Mouse (Mus musculus): ENCODE measurements around the gene Erg. TPM values are rescaled to one million over a fixed set of nuclear protein-coding genes. Genes with fewer than 3 reads are reported as not detected.

Gene Erg
- total and polyA plus RNA-seq, 3 experiments: 0.11 to 0.81 (median 0.34) TPM

- Histone ChIP-seq H3K4me2 (ENCODE audit: insufficient read depth, low read depth, poor library complexity, severe bottlenecking) (no peak overlapping the region), H3K9ac (ENCODE audit: insufficient read depth, low read depth) (no peak overlapping the region), H3K27ac (ENCODE audit: insufficient read depth, low read depth) (no peak overlapping the region), H3K4me3 (replicated peaks in 1 of 3; ENCODE audit: low read depth in 2 of 3, low read length in 2 of 3, poor library complexity in 1 of 3) (no peak overlapping the region), H3K9me3 (replicated peaks; ENCODE audit: low read length) (no peaks in the 10 kb centered on the region), H3K79me2 (replicated peaks; ENCODE audit: control insufficient read depth, extremely low read depth, insufficient read depth, poor library complexity, severe bottlenecking) (no peaks in the 10 kb centered on the region), H3K27me3 (replicated peaks) (no peaks in the 10 kb centered on the region), H3K36me3 (replicated peaks in 1 of 2; ENCODE audit: control insufficient read depth in 1 of 2, insufficient read depth in 1 of 2, low read length in 1 of 2) (no peaks in the 10 kb centered on the region), H3K4me1 (ENCODE audit: control insufficient read depth in 1 of 2, insufficient read depth in 2 of 2) (0 out of 4 replicates have a peak, but pooled peaks cover 0 to 3% of the 10 kb centered on the region in 2 experiments)
- in situ Hi-C loops (cut with MboI; ENCODE audit: low pct_ligation_motif_present, low pct_unique_long_range_greater_than_20kb, low sequenced_read_pairs): no loop called here
- dilution Hi-C loops (cut with MboI; ENCODE audit: extremely low pct_ligation_motif_present, extremely low pct_unique_long_range_greater_than_20kb, low sequenced_read_pairs): no loop called here
- DNase-seq (ENCODE audit: extremely low read depth): no peak
- TF ChIP-seq UBTF (IDR thresholded peaks at IDR 0.05; ENCODE audit: low read depth, low read length): no peak
- no peak for TF ChIP-seq ZNF384 (IDR thresholded peaks at IDR 0.05; ENCODE audit: low read depth, low read length)
- TF ChIP-seq RCOR1 (conservative IDR thresholded peaks at IDR 0.05; ENCODE audit: low read depth, low read length): no peak
- TF ChIP-seq ZMIZ1 (IDR thresholded peaks at IDR 0.05; ENCODE audit: low read depth, low read length): no peak
- TF ChIP-seq MEF2A (IDR thresholded peaks at IDR 0.05; ENCODE audit: borderline replicate concordance, low read depth, low read length): no peak
- TF ChIP-seq CHD1 (IDR thresholded peaks at IDR 0.05; ENCODE audit: low read depth, low read length): no peak
- TF ChIP-seq NRF1 (IDR thresholded peaks at IDR 0.05; ENCODE audit: low read depth, low read length): no peak
- no peak for TF ChIP-seq NELFE (IDR thresholded peaks at IDR 0.05; ENCODE audit: low read depth, low read length)
- TF ChIP-seq POLR2A (IDR thresholded peaks at IDR 0.05; ENCODE audit: low read depth, low read length): no peak
- TF ChIP-seq SIN3A (IDR thresholded peaks at IDR 0.05; ENCODE audit: low read length): no peak
- no peak for TF ChIP-seq TBP (conservative IDR thresholded peaks at IDR 0.05; ENCODE audit: low read depth, low read length)
- TF ChIP-seq ZKSCAN1 (IDR thresholded peaks at IDR 0.05; ENCODE audit: borderline replicate concordance, low read depth, low read length): no peak
- no peak for TF ChIP-seq POLR2AphosphoS2 (IDR thresholded peaks at IDR 0.05; ENCODE audit: low read depth, low read length)
- no peak for TF ChIP-seq TCF12 (IDR thresholded peaks at IDR 0.05; ENCODE audit: low read depth, low read length)
- no peak for TF ChIP-seq E2F4 (IDR thresholded peaks at IDR 0.05; ENCODE audit: insufficient replicate concordance, low read depth, low read length)
- no peak for TF ChIP-seq MAX (IDR thresholded peaks at IDR 0.05; ENCODE audit: low read length)
Observed at GRCm38 (mm10) chr16:95481176-95481575, 105.2 kb downstream of the Erg start.

- Histone ChIP-seq H3K36me3 (replicated peaks in 1 of 2; ENCODE audit: control insufficient read depth in 1 of 2, insufficient read depth in 1 of 2, low read length in 1 of 2) (no peaks in the 10 kb centered on the region), H3K4me1 (ENCODE audit: control insufficient read depth in 1 of 2, insufficient read depth in 2 of 2) (0 out of 4 replicates have a peak, but pooled peaks cover 0 to 3% of the 10 kb centered on the region in 2 experiments), H3K27me3 (replicated peaks) (no peaks in the 10 kb centered on the region), H3K27ac (ENCODE audit: insufficient read depth, low read depth) (no peak overlapping the region), H3K9me3 (replicated peaks; ENCODE audit: low read length) (no peaks in the 10 kb centered on the region), H3K9ac (ENCODE audit: insufficient read depth, low read depth) (no peak overlapping the region), H3K4me2 (ENCODE audit: insufficient read depth, low read depth, poor library complexity, severe bottlenecking) (no peak overlapping the region), H3K4me3 (replicated peaks in 1 of 3; ENCODE audit: low read depth in 2 of 3, low read length in 2 of 3, poor library complexity in 1 of 3) (no peak overlapping the region), H3K79me2 (replicated peaks; ENCODE audit: control insufficient read depth, extremely low read depth, insufficient read depth, poor library complexity, severe bottlenecking) (no peaks in the 10 kb centered on the region)
- no peak for DNase-seq (ENCODE audit: extremely low read depth)
- in situ Hi-C loops (cut with MboI; ENCODE audit: low pct_ligation_motif_present, low pct_unique_long_range_greater_than_20kb, low sequenced_read_pairs): no loop called here
- dilution Hi-C loops (cut with MboI; ENCODE audit: extremely low pct_ligation_motif_present, extremely low pct_unique_long_range_greater_than_20kb, low sequenced_read_pairs): no loop called here
- TF ChIP-seq SMC3 (IDR thresholded peaks at IDR 0.05; ENCODE audit: low read depth, low read length) (no peak), TCF12 (IDR thresholded peaks at IDR 0.05; ENCODE audit: low read depth, low read length) (no peak), SIN3A (IDR thresholded peaks at IDR 0.05; ENCODE audit: low read length) (no peak), CTCF (conservative IDR thresholded peaks at IDR 0.05 in 1 of 2, IDR thresholded peaks at IDR 0.05 in 1 of 2; ENCODE audit: low read depth in 2 of 2, low read length in 2 of 2) (no peak), MAFK (IDR thresholded peaks at IDR 0.05; ENCODE audit: insufficient replicate concordance, low read length) (no peak), MAZ (IDR thresholded peaks at IDR 0.05; ENCODE audit: low read depth, low read length) (no peak), PAX5 (IDR thresholded peaks at IDR 0.05; ENCODE audit: low read length) (no peak), ETS1 (conservative IDR thresholded peaks at IDR 0.05; ENCODE audit: low read depth, low read length) (no peak), MEF2A (IDR thresholded peaks at IDR 0.05; ENCODE audit: borderline replicate concordance, low read depth, low read length) (no peak), EP300 (IDR thresholded peaks at IDR 0.05; ENCODE audit: low read length) (no peak), RAD21 (IDR thresholded peaks at IDR 0.05; ENCODE audit: low read depth, low read length) (no peak), IRF4 (IDR thresholded peaks at IDR 0.05; ENCODE audit: low read depth, low read length) (no peak), NELFE (IDR thresholded peaks at IDR 0.05; ENCODE audit: low read depth, low read length) (no peak), POLR2A (IDR thresholded peaks at IDR 0.05; ENCODE audit: low read depth, low read length) (no peak), KAT2A (IDR thresholded peaks at IDR 0.05; ENCODE audit: insufficient replicate concordance, low read length) (no peak), JUN (IDR thresholded peaks at IDR 0.05; ENCODE audit: insufficient read depth, low read depth, low read length) (no peak), BHLHE40 (IDR thresholded peaks at IDR 0.05; ENCODE audit: low read depth, low read length) (no peak), CHD2 (IDR thresholded peaks at IDR 0.05; ENCODE audit: low read length) (no peak), UBTF (IDR thresholded peaks at IDR 0.05; ENCODE audit: low read depth, low read length) (no peak), USF1 (IDR thresholded peaks at IDR 0.05; ENCODE audit: low read depth, low read length) (no peak)
Observed at GRCm38 (mm10) chr16:95478558-95478957, 107.8 kb downstream of the Erg start.
